Mouse (Mus musculus): Measurements from ENCODE around the gene L1td1.

Gene L1td1

DNA sequence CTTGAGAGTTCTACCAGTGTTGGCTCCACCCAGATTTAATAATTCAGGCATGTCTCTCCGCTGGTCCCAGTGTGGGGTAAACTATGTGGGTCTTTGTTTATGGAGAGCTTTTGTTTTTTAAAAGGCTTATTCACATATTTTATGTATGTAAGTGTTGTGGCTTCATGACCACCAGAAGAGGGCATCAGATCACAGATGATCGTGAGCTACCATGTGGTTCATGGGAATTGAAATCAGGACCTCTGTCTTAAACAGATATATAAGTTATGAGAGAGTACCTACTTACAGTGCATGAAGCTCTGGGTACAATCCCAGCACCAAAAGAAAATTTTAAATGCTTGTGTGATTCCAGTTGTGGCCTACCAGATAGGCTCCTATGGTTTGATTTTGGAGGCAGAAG, 13.2 kb downstream of the L1td1 start:
- in situ Hi-C loops (cut with MboI, MseI) = no loop called here

DNA sequence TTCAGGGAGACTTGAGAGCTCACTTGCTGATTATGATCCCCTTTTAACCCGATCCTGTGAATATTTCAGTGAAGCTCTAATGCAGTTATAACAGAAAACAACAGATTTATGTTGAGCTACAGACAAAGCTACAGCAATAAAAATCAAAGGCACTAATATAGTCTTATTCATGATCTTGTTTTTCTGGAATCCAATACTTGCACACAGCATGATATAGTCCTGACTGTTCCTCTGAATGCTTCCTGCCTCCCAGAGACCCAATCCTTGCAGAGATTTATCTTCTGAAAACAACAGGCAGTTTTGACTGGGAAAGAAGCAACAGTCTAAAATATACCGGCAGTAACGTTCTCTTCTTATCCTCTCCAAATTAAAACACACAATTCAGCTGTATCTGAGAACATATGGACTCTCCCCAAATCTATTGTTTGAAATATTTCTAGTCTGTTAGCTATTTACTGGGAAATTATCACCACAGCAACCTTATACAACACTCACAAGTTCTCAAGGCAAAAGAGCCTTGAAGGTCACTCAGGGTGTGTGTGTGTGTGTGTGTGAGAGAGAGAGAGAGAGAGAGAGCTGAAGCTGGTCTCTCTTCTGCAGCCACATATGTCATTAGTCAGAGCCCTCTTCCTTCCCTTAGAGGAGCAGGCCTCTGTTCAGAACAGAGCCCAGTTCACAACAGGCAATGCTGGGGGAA, 16.8 kb downstream of the L1td1 start:
- in situ Hi-C loops (cut with MboI, MseI) = no loop called here

DNA sequence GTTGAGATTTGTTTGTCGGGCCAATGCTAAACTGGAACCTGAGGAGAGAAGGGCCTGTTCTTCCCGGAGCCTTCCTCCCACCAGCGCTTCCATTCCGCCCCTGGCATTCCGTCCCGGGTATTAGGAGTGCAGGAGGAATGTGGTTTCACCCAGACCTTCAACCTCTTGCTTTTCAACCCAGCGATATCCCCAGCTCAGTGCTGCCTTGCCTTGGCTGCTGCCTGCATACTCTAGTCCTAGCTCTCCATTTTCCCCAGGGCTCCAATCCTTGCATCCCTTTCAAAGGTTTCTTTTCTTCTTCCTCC, 17.3 kb downstream of the L1td1 start:
- in situ Hi-C loops (cut with MboI, MseI) = no loop called here

DNA sequence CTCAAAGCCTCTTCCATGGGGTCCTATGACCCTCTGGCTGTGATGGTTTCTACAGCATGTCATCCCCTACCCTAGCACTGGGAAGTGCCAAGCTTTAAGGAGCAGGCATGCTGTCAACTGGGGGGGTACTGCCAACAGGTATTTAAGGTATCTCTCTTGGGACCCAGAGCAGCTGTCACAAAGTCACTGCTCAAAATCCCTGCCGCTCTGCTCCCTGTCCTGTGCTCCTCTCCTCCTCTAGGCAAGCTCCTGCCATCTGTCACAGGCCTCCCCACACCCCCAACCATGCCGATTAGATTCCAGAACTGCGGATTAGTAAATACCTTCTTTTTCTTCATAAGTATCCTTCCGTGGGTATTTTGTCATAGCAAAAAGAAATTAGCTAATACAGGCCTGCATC, 27.9 kb downstream of the L1td1 start:
- in situ Hi-C loops (cut with MboI, MseI) = no loop called here

DNA sequence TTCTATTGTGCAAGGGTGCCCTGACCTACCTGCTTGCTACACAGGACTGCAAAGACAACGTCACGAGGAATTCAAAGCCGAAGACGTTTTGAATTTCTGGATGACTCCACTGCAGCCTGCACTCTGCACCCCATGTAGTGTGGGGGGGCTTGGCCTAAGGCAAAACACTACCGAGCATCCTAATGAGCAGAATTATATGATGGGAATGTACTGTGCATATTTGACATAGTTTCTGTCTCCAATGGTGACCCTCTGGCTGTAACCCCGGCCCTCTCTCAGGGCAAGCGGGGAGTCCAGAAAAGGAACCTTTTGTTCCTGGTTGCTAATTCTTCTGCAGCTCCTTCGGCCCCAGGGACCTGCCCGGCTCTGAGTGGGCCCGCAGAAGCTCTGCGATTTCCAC, 29.6 kb downstream of the L1td1 start:
- in situ Hi-C loops (cut with MboI, MseI) = no loop called here

DNA sequence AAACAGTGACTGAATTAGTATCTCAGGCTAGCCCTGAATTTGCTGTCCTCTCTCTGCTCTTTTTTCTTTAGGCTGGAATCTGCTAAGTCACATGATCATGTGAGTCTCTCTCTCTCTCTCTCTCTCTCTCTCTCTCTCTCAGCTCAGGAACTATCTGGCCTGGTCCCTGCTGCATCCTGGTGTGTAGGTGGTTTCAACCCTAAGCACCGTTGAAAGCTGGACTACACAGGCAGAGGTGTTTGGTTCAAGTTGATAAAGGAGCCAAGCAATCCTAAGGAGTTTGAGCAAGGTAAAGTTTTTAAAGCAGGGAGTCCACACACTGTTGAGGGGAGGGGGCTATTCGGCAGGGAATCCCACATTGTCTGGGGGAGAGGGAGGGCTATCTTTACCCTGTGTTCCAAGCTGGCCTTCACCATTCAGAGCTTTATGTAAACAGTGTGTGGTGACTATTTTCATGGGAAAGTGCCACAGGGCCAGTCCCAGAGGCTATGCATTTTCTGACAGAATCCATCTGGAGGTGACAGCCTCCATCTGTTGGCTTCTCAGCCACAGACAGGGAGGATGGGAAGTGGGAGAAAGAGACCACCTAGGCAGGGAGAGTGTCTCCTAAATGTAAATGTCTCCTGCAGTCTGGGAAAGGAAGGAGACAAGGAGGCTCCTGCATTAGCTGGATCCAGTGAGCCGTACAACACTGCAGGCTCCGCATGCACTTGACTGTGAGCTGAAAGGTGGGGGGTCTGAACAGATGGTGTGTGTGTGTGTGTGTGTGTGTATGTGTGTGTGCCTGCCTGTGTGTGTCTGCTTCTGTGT, 31.7 kb downstream of the L1td1 start:
- in situ Hi-C loops (cut with MboI, MseI) = no loop called here

DNA sequence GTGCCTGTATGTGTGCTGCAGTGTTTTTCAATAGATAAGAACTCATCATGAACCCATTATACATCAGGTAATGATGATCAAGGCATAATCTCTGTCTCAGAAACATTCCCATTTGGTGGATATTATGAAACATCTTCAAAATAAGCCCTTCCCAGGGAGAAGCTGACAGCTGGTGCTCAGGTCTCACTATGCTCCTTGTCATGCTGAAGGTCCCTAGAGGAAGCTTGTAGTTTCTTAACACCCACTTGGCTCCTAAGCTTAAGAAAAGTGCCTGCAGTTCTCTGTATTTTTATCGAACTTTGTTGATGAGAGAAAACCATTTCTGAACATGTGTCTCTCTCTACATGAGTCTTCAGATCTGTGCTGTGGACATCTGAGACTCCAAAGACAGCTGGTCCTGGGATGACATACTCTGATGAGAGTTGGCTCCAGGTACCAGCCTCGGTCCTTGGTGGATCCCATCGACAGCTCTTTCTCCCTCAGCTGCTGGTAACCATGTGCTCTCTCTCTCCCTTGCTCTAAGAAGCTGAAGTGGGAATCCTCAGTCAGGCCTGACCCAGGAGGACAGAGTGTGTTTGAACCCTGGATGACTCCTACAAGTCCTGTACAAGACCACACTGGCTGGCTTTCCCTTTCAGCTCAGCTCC, 32.5 kb downstream of the L1td1 start:
- in situ Hi-C loops (cut with MboI, MseI) = no loop called here

DNA sequence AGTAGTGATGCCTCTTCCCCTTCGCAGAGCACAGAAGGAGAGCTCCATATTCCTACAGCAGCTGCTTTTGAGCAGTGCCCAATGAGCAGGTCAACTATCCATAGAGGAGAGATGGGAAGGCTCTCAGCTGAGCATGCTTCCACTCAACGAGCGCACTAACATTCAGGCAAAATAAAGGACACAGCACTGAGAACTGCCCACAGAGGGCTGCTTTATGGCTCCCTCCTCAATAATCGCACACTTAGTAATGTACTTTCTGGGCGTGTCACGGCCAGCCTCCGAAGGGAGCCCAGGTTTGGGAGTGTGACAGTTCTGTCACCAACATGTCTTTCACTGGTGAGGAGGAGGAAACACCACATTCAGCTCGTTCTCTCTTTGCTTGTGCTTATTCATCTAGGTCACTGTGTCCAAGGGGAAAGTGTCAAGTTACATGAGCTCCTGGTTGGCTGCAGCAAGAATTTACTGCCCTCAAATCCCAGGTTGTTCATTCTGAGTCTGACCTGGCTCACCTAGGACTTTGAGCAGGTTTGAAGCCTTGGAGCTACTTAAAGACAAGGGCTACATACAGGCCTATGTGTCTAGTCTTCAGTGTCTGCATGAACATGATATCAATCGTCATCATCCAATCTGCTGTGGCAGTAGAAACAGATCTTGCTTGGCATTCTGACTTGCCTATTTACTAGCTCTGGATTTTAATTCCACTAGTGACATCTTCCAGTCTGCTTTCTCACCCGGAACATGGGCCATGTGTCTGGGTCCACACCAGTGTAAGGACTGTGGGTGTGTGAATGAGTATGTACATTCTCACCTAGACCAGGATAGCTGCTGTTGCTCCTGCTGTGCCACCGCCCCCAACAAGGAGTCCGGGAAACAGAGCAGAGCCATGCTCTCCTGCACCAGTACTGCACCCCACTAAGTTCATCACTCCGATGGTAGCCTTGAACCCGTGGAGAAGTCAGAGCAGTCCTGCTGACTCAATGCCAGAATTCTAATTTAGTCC, 40.9 kb downstream of the L1td1 start:
- in situ Hi-C loops (cut with MboI, MseI) = no loop called here

DNA sequence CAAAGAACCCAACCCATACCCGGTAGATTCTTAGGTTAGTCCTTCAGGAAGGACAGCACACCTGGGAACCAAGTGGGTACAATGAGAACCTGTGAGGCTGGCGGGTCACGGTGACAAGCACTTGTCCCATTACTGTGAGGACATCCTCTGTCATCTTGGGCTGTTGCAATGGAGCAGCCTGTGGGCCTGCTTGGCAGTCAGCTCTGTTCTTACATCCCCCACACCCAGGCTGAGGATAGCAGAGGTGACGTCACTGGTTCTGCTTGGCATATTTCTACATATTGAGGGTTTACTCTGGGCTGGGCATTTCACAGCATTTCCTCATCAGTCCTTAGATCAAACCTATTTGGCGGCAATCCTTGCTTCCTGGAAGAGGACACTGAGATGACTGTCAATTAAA, 47.3 kb downstream of the L1td1 start:
- in situ Hi-C loops (cut with MboI, MseI) = no loop called here

DNA sequence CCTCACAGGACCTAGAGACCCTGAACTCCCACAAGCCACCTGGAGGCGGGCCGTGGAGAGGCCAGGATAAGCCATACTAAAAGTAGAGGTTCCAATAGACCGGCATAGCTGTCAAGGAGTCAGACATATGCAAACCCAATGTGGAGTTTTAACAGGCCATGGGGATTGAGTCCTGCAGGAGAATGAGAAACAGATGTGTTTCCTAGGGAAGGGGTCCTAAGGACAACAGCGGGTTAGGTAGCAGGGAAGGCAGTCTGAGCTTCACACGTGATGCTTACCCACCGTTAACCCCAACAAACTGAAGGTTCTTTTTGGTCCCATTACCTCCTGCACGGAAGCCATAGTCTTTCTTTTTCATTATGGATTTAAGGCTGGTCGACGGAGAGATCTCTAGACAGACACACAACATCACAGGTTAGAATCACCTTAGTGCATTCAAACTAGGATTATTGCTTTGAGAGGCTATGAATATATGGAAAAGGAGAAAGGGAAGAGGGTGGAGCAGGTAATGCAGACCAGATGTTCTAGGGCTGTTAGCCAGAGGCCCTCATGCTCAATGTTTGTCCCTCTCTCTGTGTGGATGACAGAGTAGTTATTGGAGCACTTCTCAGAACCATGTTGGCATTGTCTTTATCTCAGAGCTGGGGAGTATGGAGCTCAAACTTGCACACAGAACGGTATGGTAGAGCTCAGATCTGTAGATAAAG, 50.3 kb downstream of the L1td1 start:
- in situ Hi-C loops (cut with MboI, MseI) = no loop called here

DNA sequence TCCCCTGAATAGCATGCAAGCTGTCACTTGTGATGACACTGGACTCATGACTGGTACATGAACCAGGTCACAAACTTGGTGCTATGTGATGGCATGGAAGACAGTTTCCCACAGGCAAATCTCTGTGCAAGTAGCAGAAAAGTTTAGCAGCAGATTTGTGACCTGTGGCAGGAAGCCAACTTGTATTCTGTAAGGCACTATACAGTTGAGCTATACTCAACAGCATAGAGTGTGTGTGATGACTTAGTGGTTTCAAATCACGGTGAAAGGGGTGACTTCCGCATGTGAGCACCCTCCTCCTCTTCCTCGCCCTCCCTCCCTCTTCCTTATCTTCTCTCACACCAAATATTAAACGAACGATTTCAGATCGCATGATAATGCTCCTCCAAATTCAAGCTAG, 50.9 kb downstream of the L1td1 start:
- in situ Hi-C loops (cut with MboI, MseI) = no loop called here

DNA sequence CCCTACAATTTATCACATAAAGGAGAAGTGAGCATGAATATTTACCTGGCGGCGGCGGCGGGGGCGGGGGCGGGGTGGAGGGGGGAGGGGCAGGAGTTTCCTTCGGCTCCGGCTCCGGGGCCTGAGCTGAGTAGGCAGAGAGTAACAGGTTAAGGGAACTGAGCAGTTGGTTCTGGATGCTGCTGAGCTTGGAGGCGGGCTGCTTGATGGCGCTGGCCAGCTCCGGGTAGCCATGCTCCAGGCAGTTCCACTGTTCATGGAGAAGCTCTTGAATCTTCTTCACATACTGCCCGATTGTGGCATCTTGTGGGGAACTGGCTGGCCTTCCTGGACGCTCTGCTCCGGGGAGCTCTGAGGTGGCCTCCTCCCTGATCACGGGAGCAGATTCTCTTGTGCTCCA, 51.7 kb downstream of the L1td1 start:
- in situ Hi-C loops (cut with MboI, MseI) = no loop called here

DNA sequence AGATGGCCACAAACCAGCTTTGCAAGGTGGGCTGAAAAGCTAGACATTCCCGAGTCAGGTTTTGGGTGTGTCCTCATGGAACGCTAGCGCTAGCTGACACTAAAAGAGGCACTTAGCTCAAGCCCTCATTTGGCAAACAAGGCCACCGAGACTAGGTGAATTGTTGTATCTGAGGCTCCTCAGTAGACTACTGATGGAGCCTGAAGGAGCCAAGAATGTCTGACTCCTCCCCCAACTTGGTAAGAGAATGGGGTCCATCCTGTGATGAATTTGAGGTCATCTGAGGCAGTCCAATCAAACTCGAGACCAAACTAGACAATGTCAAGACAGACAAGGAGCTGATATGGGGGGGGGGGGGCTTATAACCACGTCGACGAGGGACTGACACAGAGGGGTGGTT, 59.3 kb downstream of the L1td1 start:
- in situ Hi-C loops (cut with MboI, MseI) = no loop called here

DNA sequence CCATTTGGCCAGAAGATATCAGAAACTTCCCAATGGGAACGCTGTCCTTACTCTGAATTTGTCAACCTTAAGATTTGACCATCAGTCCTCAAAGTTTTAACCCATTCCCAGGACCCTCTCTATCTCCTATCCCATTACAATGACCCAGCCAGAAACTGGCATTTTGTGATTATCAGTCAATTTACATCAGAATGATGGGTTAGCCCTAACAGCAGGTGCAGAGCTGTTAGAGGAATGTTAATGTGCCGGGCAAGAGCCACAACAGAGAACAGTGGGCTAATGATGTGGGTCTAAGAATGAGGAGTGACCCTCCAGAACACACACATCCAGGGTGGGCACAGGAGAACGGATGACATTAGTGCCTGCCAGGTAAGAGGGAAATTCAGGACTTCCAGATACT, 59.7 kb downstream of the L1td1 start:
- in situ Hi-C loops (cut with MboI, MseI) = no loop called here

All from T-helper 1 cell (primary cell).